Mouse (Mus musculus): ENCODE data around the gene Rara. TPM values are rescaled to one million over a fixed set of nuclear protein-coding genes. Genes with fewer than 3 reads are reported as not detected.
"Not testable (repeated sequence)": the region's sequence is repeated elsewhere in the genome, so short reads cannot be mapped to it uniquely, and the experiment has no call there.

The Rara gene
- 10 to 100 TPM in 1 of 2 experiments, 1 to 10 TPM in 1; 8.7 to 13.2 TPM for total RNA-seq (2021)
- long read RNA-seq, experiment 1, partial matches to known transcripts: 6 of 9 reads
- long read RNA-seq, experiment 1, other reads (novel, unspliced or antisense): 1 of 9 reads
- long read RNA-seq, experiment 2, partial matches to known transcripts: 10 of 13 reads
- long read RNA-seq, experiment 2, other reads (novel, unspliced or antisense): 0 of 13 reads

- no peak for DNase-seq
- intact Hi-C loops (cut with DNase I): loop anchor here (5.0 to 10.0 kb wide), 3 partner anchors 107 to 220 kb away; no protein-coding TSS in a partner anchor
Observed at GRCm38 (mm10) chr11:98927438-98928076, at the start of gene Rara. Gene Rara (plus strand): TSS chr11:98927818.

GRCm38 (mm10) chr11:98887703-98888102 is 39.9 kb upstream of the Rara start:
- no peak for DNase-seq
- intact Hi-C loops (cut with DNase I): no loop called here

- no peak for DNase-seq
- intact Hi-C loops (cut with DNase I): no loop called here
Observed at GRCm38 (mm10) chr11:98889077-98889476, 38.5 kb upstream of the Rara start.

- intact Hi-C loops (cut with DNase I): no loop called here
- no peak for DNase-seq
Observed at GRCm38 (mm10) chr11:98889977-98890376, 37.6 kb upstream of the Rara start.

GRCm38 (mm10) chr11:98892426-98892825 is 35.2 kb upstream of the Rara start:
- intact Hi-C loops (cut with DNase I): no loop called here
- no peak for DNase-seq

- intact Hi-C loops (cut with DNase I): no loop called here
- no peak for DNase-seq
Observed at GRCm38 (mm10) chr11:98900529-98901125, 27.0 kb upstream of the Rara start.

- no peak for DNase-seq
- intact Hi-C loops (cut with DNase I): no loop called here
Observed at GRCm38 (mm10) chr11:98902621-98903245, 24.9 kb upstream of the Rara start.

- intact Hi-C loops (cut with DNase I): no loop called here
Observed at GRCm38 (mm10) chr11:98904577-98904976, 23.0 kb upstream of the Rara start.

GRCm38 (mm10) chr11:98905033-98905432 is 22.6 kb upstream of the Rara start:
- intact Hi-C loops (cut with DNase I): loop anchor here (5.0 kb wide), 1 partner anchor 113 kb away; no protein-coding TSS in a partner anchor
- DNase-seq: no peak

More at GRCm38 (mm10) chr11:98904577-98904976, 23.0 kb upstream of the Rara start:
- DNase-seq: no peak

GRCm38 (mm10) chr11:98905583-98905982 is 22.0 kb upstream of the Rara start:
- intact Hi-C loops (cut with DNase I): loop anchor here (5.0 kb wide), 1 partner anchor 113 kb away; no protein-coding TSS in a partner anchor
- no peak for DNase-seq

- intact Hi-C loops (cut with DNase I): loop anchor here (5.0 kb wide), 1 partner anchor 115 kb away; no protein-coding TSS in a partner anchor
- no peak for DNase-seq
Observed at GRCm38 (mm10) chr11:98907063-98907436, 20.6 kb upstream of the Rara start.

- peak; percentile 89 to 95 for DNase-seq
- intact Hi-C loops (cut with DNase I): loop anchor here (5.0 kb wide), 1 partner anchor 115 kb away; no protein-coding TSS in a partner anchor
Observed at GRCm38 (mm10) chr11:98907437-98908173, 20.0 kb upstream of the Rara start, which contains the start of gene Cdc6. Gene Cdc6 (plus strand): TSS chr11:98907801.

GRCm38 (mm10) chr11:98909654-98910053 is 18.0 kb upstream of the Rara start:
- DNase-seq: peak in 1 of 2 experiments; percentile 61
- intact Hi-C loops (cut with DNase I): loop anchor here (1.0 to 5.0 kb wide), 3 partner anchors 50 to 207 kb away; partner anchors contain the start of gene Csf3

- intact Hi-C loops (cut with DNase I): loop anchor here (5.0 kb wide), 1 partner anchor 208 kb away; the partner anchor contains the start of gene Csf3
- no peak for DNase-seq
Observed at GRCm38 (mm10) chr11:98910415-98910814, 17.2 kb upstream of the Rara start.

GRCm38 (mm10) chr11:98911498-98911897 is 16.1 kb upstream of the Rara start:
- intact Hi-C loops (cut with DNase I): loop anchor here (5.0 kb wide), 1 partner anchor 209 kb away; the partner anchor contains the start of gene Csf3

GRCm38 (mm10) chr11:98914196-98914595 is 13.4 kb upstream of the Rara start:
- DNase-seq: no peak
- intact Hi-C loops (cut with DNase I): loop anchor here (5.0 kb wide), 1 partner anchor 212 kb away; the partner anchor contains the start of gene Csf3

More at GRCm38 (mm10) chr11:98911498-98911897, 16.1 kb upstream of the Rara start:
- DNase-seq: no peak

- DNase-seq; intact Hi-C loops (cut with DNase I): not testable (repeated sequence)
Observed at GRCm38 (mm10) chr11:98916376-98916775, 11.2 kb upstream of the Rara start.

- no peak for DNase-seq
- intact Hi-C loops (cut with DNase I): no loop called here
Observed at GRCm38 (mm10) chr11:98917428-98918005, 10.1 kb upstream of the Rara start.

- intact Hi-C loops (cut with DNase I): no loop called here
- peak in 1 of 2 experiments; percentile 56 for DNase-seq
Observed at GRCm38 (mm10) chr11:98918231-98918630, 9.4 kb upstream of the Rara start.

Measured in gastrocnemius, postnatal 36 days (tissue).